13 mouse cellular contexts compared by ENCODE assay signal in genomic region chr8:124273606-124274218, GRCm38 (mm10). TPM values are rescaled to one million over a fixed set of nuclear protein-coding genes. Genes with fewer than 3 reads are reported as not detected.
DNase-seq lines count a peak whose midpoint lies in the region; ATAC-seq and TF ChIP-seq lines count a peak whose summit lies in the region.
"Had no signal": no experiment of that assay in that cellular context is flagged by ENCODE, and none has a peak within 500 bp of the region (broad histone marks: within the 10 kb centered on the region; RNA-seq: fewer than 3 reads in every experiment).

No protein-coding gene starts in this region.

- dilution Hi-C loops in CH12.LX (cut with MboI; ENCODE audit: extremely low pct_ligation_motif_present, extremely low pct_unique_long_range_greater_than_20kb, low sequenced_read_pairs) = no loop called here

- H3K79me2 ChIP-seq in CH12.LX (replicated peaks; ENCODE audit: control insufficient read depth, extremely low read depth, insufficient read depth, poor library complexity, severe bottlenecking) = peaks cover 7% of the 10 kb centered on the region; the same call in 1 of the 2 replicates

- no peaks in the 10 kb centered on the region for H3K9me3 ChIP-seq in hindbrain, embryonic 13.5 days
- H3K9me3 ChIP-seq in hindbrain, embryonic 16.5 days (ENCODE audit: control insufficient read depth, low read length) = no peaks in the 10 kb centered on the region
- H3K9me3 ChIP-seq in CH12.LX (replicated peaks; ENCODE audit: low read length) = peaks cover 10% of the 10 kb centered on the region
- H3K9me3 ChIP-seq: limb, embryonic 13.5 days had no signal

- peak; percentile 79 for DNase-seq in CH12.LX (ENCODE audit: extremely low read depth)
- peak; percentile 87 for DNase-seq in induced T-regulatory cell, adult 2 months (ENCODE audit: low read depth)
- DNase-seq in spleen, postnatal 36 days (ENCODE audit: low spot score in 2 of 2) = peak; percentile 69 to 70
- DNase-seq in right cerebral cortex, postnatal 14 days = no peak
- DNase-seq in kidney, postnatal 14 days = no peak
- no peak for DNase-seq in right cerebral cortex, postnatal 36 days (ENCODE audit: low spot score in 2 of 2)
- DNase-seq: cerebellum, adult 2 months had no signal

- no peak overlapping the region; the same call in 1 of the 2 replicates for H3K27ac ChIP-seq in hindbrain, embryonic 13.5 days
- no peak overlapping the region for H3K27ac ChIP-seq in hindbrain, embryonic 16.5 days (ENCODE audit: low read depth, low read length)
- H3K27ac ChIP-seq in CH12.LX (ENCODE audit: insufficient read depth, low read depth) = peak overlapping the region; percentile 57
- H3K27ac ChIP-seq: stomach, postnatal 0 days had no signal

- TF ChIP-seq EP300 in CH12.LX (IDR thresholded peaks at IDR 0.05; ENCODE audit: low read length) = peak; percentile 73

- ATAC-seq in hindbrain, embryonic 13.5 days (ENCODE audit: low FRiP score) = no peak
- no peak for ATAC-seq in hindbrain, embryonic 16.5 days
- ATAC-seq: Patski had no signal

- H3K9ac ChIP-seq in hindbrain, embryonic 13.5 days = 0 out of 2 replicates have a peak overlapping the region, but pooled peaks have one; percentile 24
- no peak overlapping the region for H3K9ac ChIP-seq in hindbrain, embryonic 16.5 days (ENCODE audit: low read depth, low read length)
- H3K9ac ChIP-seq in CH12.LX (ENCODE audit: insufficient read depth, low read depth) = no peak overlapping the region
- H3K9ac ChIP-seq: limb, embryonic 13.5 days had no signal

- no peak overlapping the region for H3K4me3 ChIP-seq in hindbrain, embryonic 13.5 days
- H3K4me3 ChIP-seq in hindbrain, embryonic 16.5 days (ENCODE audit: low read length) = no peak overlapping the region
- peak overlapping the region in 1 of 3 experiments; percentile 3 for H3K4me3 ChIP-seq in CH12.LX (replicated peaks in 1 of 3; ENCODE audit: low read depth in 2 of 3, low read length in 2 of 3, poor library complexity in 1 of 3)
- H3K4me3 ChIP-seq: erythroblast, embryonic 14.5 days; limb, embryonic 13.5 days had no signal

- no peak; the same call in 1 of the 2 replicates for TF ChIP-seq RAD21 in CH12.LX (IDR thresholded peaks at IDR 0.05; ENCODE audit: low read depth, low read length)

- no peak for TF ChIP-seq POLR2A in CH12.LX (IDR thresholded peaks at IDR 0.05; ENCODE audit: low read depth, low read length)

- 0 out of 2 replicates have a peak, but pooled peaks cover 9% of the 10 kb centered on the region for H3K36me3 ChIP-seq in hindbrain, embryonic 13.5 days
- no peaks in the 10 kb centered on the region for H3K36me3 ChIP-seq in hindbrain, embryonic 16.5 days (ENCODE audit: control insufficient read depth, insufficient read depth, low read length)
- H3K36me3 ChIP-seq in CH12.LX (replicated peaks in 1 of 2; ENCODE audit: control insufficient read depth in 1 of 2, insufficient read depth in 1 of 2, low read length in 1 of 2) = peaks cover 3 to 30% of the 10 kb centered on the region in 2 experiments

- 68% methylated on average over 8 of the region's 8 CpGs for WGBS in hindbrain, embryonic 13.5 days
- WGBS in hindbrain, embryonic 16.5 days = 67% methylated on average over 8 of the region's 8 CpGs

- TF ChIP-seq CTCF in CH12.LX (conservative IDR thresholded peaks at IDR 0.05 in 1 of 2, IDR thresholded peaks at IDR 0.05 in 1 of 2; ENCODE audit: low read depth in 2 of 2, low read length in 2 of 2) = no peak

- H3K4me2 ChIP-seq in hindbrain, embryonic 13.5 days = no peak overlapping the region
- no peak overlapping the region for H3K4me2 ChIP-seq in hindbrain, embryonic 16.5 days (ENCODE audit: low read length)
- H3K4me2 ChIP-seq in CH12.LX (ENCODE audit: insufficient read depth, low read depth, poor library complexity, severe bottlenecking) = no peak overlapping the region
- H3K4me2 ChIP-seq: limb, embryonic 13.5 days had no signal

- H3K4me1 ChIP-seq in hindbrain, embryonic 13.5 days (replicated peaks) = peaks cover 75% of the 10 kb centered on the region
- peaks cover 11% of the 10 kb centered on the region for H3K4me1 ChIP-seq in hindbrain, embryonic 16.5 days (ENCODE audit: control insufficient read depth, insufficient read depth, low read depth, low read length)
- H3K4me1 ChIP-seq in CH12.LX (ENCODE audit: control insufficient read depth in 1 of 2, insufficient read depth in 2 of 2) = peaks cover 62 to 84% of the 10 kb centered on the region in 2 experiments

- H3K27me3 ChIP-seq in hindbrain, embryonic 13.5 days = no peaks in the 10 kb centered on the region
- H3K27me3 ChIP-seq in hindbrain, embryonic 16.5 days (replicated peaks; ENCODE audit: control insufficient read depth, insufficient read depth, low read length) = no peaks in the 10 kb centered on the region
- no peaks in the 10 kb centered on the region for H3K27me3 ChIP-seq in CH12.LX (replicated peaks)
- H3K27me3 ChIP-seq: limb, embryonic 13.5 days; Patski had no signal

- in situ Hi-C loops in CH12.LX (cut with MboI; ENCODE audit: low pct_ligation_motif_present, low pct_unique_long_range_greater_than_20kb, low sequenced_read_pairs) = no loop called here

TF ChIP-seq in CH12.LX, 34 proteins besides CTCF, POLR2A, EP300 and RAD21:
- peak; percentile 84 for TF ChIP-seq BHLHE40 (IDR thresholded peaks at IDR 0.05; ENCODE audit: low read depth, low read length)
- TF ChIP-seq POLR2AphosphoS2 (IDR thresholded peaks at IDR 0.05; ENCODE audit: low read depth, low read length) = no peak
- TF ChIP-seq RCOR1 (conservative IDR thresholded peaks at IDR 0.05; ENCODE audit: low read depth, low read length) = no peak
- TF ChIP-seq ZMIZ1 (IDR thresholded peaks at IDR 0.05; ENCODE audit: low read depth, low read length) = no peak
- no peak for TF ChIP-seq KAT2A (IDR thresholded peaks at IDR 0.05; ENCODE audit: insufficient replicate concordance, low read length)
- peak; percentile 51; the same call in 1 of the 2 replicates for TF ChIP-seq CHD2 (IDR thresholded peaks at IDR 0.05; ENCODE audit: low read length)
- no peak for TF ChIP-seq PAX5 (IDR thresholded peaks at IDR 0.05; ENCODE audit: low read length)
- peak; percentile 83 for TF ChIP-seq ETS1 (conservative IDR thresholded peaks at IDR 0.05; ENCODE audit: low read depth, low read length)
- peak; percentile 88 for TF ChIP-seq IRF4 (IDR thresholded peaks at IDR 0.05; ENCODE audit: low read depth, low read length)
- peak; percentile 40; the same call in 1 of the 2 replicates for TF ChIP-seq SIN3A (IDR thresholded peaks at IDR 0.05; ENCODE audit: low read length)
- TF ChIP-seq MAZ (IDR thresholded peaks at IDR 0.05; ENCODE audit: low read depth, low read length) = no peak
- no peak for TF ChIP-seq SMC3 (IDR thresholded peaks at IDR 0.05; ENCODE audit: low read depth, low read length)
- no peak for TF ChIP-seq ZNF384 (IDR thresholded peaks at IDR 0.05; ENCODE audit: low read depth, low read length)
- TF ChIP-seq MEF2A (IDR thresholded peaks at IDR 0.05; ENCODE audit: borderline replicate concordance, low read depth, low read length) = peak; percentile 60; the same call in 1 of the 2 replicates
- peak; percentile 63; the same call in 1 of the 2 replicates for TF ChIP-seq MAX (IDR thresholded peaks at IDR 0.05; ENCODE audit: low read length)
- no peak for TF ChIP-seq HCFC1 (IDR thresholded peaks at IDR 0.05; ENCODE audit: low read depth, low read length)
- TF ChIP-seq NRF1 (IDR thresholded peaks at IDR 0.05; ENCODE audit: low read depth, low read length) = no peak
- peak; percentile 97 for TF ChIP-seq TCF12 (IDR thresholded peaks at IDR 0.05; ENCODE audit: low read depth, low read length)
- peak; percentile 15; the same call in 1 of the 2 replicates for TF ChIP-seq MYC (IDR thresholded peaks at IDR 0.05; ENCODE audit: low read depth, low read length)
- no peak for TF ChIP-seq TBP (conservative IDR thresholded peaks at IDR 0.05; ENCODE audit: low read depth, low read length)
- TF ChIP-seq CHD1 (IDR thresholded peaks at IDR 0.05; ENCODE audit: low read depth, low read length) = no peak
- TF ChIP-seq MXI1 (IDR thresholded peaks at IDR 0.05; ENCODE audit: low read depth, low read length) = peak; percentile 55; the same call in 1 of the 2 replicates
- no peak for TF ChIP-seq UBTF (IDR thresholded peaks at IDR 0.05; ENCODE audit: low read depth, low read length)
- TF ChIP-seq JUND (conservative IDR thresholded peaks at IDR 0.05; ENCODE audit: low read depth, low read length) = no peak
- no peak for TF ChIP-seq MAFK (IDR thresholded peaks at IDR 0.05; ENCODE audit: insufficient replicate concordance, low read length)
- TF ChIP-seq ELF1 (IDR thresholded peaks at IDR 0.05; ENCODE audit: low read depth, low read length) = peak; percentile 83
TF ChIP-seq in CH12.LX: peak in this region for 11.

RNA-seq across cellular contexts. Expression of gene Galnt2, which starts 42.5 kb away (rescaled TPM):
- 49.9 and 52.8 TPM in 2 replicates for polyA plus RNA-seq in hindbrain, embryonic 13.5 days (2015; fragmentation: Nextera tagmentation; extraction: Ambion mirVana)
- polyA plus RNA-seq in hindbrain, embryonic 16.5 days (2015; fragmentation: Nextera tagmentation; extraction: Ambion mirVana) = 33.8 and 40.2 TPM in 2 replicates
- total RNA-seq in CH12.LX (2012; rRNA removed) = 23.6 and 25.9 TPM in 2 replicates
- total RNA-seq in CH12.LX (2014; rRNA removed) = 18.6 and 23.2 TPM in 2 replicates
- polyA plus RNA-seq in CH12.LX (2012; ENCODE audit: insufficient read length, low read depth) = 21.9 and 27.3 TPM in 2 replicates

Comparison
In these comparisons a context has a peak if more than half of its experiments do, and no peak if none do; other contexts are left out.
1. DNase-seq: peak in CH12.LX (single experiment), induced T-regulatory cell, adult 2 months (single experiment) and spleen, postnatal 36 days (2 of 2); none in right cerebral cortex, postnatal 14 days (single experiment), kidney, postnatal 14 days (single experiment) and right cerebral cortex, postnatal 36 days (0 of 2).